Mouse (Mus musculus): ENCODE measurements around the gene Pde3a.

GRCm38 (mm10) chr6:141474223-141474622 is 225.2 kb downstream of the Pde3a start:
- no peak for TF ChIP-seq EP300 (IDR thresholded peaks at IDR 0.05; ENCODE audit: low read depth)
- TF ChIP-seq CTCF (IDR thresholded peaks at IDR 0.05; ENCODE audit: low read depth), result no peak

Measured in liver, embryonic 14.5 days (tissue).